Mouse (Mus musculus): ENCODE data around the gene Plekhg3.

Plekhg3 gene

DNA sequence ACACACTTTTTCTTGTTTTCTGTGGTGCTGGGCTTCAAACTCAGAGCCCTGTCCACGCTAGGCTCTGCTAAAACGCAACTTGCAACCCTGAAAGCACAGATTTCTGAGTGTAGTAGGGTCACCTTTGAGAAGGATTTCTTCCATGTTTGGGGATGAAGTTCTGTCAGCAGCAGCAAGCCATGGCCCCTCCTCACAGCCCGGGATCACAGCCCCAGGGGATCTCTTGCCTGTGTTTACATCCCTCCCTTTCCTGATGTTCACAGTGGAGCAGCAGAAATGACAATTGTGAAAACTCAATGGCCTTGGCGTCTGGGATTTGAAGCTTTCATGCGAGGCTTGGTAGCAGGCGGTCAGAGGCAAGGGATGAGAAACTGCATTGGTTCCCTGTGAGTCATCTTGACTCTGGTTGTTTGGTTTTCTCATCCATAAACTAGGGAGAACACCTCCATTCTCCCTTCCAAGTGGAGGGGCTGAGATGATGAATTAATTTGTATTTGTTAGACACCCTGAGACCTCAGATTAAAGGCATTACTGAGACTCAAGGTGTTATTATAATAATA, at the start of gene Plekhg3:
Gene Plekhg3, plus strand, starts transcription at position 312 of the 560 bp plus-strand sequence.
- no peak for DNase-seq (ENCODE audit: low read depth)

GRCm38 (mm10) chr12:76482446-76482845, 48.2 kb upstream of the Plekhg3 start:
- DNase-seq (ENCODE audit: low read depth) = no peak

GRCm38 (mm10) chr12:76482948-76483347, 47.7 kb upstream of the Plekhg3 start:
- DNase-seq (ENCODE audit: low read depth) = no peak

DNA sequence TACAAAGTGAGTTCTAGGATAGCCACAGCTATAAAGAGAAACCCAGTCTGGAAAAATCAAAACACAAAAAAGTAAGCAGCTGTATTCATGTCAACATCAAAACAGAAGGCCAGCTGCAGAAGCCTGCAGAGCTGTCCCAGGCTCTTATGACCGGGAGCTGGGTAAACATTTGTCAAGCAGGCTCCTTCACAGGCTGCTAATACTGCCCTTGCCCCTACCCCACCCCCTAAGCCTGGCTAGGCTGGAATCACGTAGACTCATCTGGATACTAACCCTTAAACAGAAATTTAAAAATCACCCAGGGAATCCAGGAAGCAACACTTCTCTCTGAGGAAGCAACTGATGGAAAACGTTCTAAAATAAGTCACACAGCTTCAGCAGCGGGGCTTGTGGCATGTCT, 45.8 kb upstream of the Plekhg3 start:
- no peak for DNase-seq (ENCODE audit: low read depth)

- no peak for DNase-seq (ENCODE audit: low read depth)
Measured at GRCm38 (mm10) chr12:76485381-76485780, 45.3 kb upstream of the Plekhg3 start.

DNA sequence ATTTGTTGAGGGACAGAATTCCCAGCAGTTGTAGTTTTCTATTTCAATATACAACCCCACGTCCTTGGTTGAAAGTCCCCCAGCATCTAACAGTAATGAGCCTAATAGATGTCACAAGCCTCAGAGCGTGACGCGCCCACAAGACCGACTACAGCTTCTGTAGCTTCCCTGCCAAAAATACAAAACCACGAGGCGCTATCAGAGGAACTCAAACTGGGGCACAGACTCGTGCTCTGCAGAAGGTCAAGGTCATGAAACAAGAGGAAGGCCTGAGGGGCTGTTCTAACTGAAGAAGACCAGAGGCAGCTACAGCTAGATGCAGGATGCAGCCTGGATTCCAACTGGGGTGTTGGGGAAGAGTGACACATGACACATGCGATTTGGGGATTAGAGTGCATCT, 43.7 kb upstream of the Plekhg3 start:
- DNase-seq (ENCODE audit: low read depth) = no peak

DNA sequence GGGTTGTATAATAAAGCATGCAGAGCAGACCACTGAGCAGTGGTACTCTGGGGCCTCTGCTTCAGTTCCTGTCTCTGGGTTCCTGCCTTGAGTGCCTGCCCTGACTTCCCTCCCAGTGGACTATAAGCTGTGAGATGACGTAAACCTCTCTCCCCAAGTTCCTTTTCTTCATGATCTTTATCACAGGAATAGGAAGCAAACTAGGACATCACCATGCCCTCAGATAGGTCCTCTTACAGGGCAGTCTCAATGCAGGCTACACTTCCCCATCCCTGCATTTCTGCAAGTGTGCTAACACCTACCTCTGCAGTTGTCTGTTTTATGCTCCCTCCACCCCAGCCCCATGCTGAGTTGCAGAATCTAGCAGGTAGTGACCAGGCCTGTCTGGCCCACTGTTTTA, 39.9 kb upstream of the Plekhg3 start:
- no peak for DNase-seq (ENCODE audit: low read depth)

DNA sequence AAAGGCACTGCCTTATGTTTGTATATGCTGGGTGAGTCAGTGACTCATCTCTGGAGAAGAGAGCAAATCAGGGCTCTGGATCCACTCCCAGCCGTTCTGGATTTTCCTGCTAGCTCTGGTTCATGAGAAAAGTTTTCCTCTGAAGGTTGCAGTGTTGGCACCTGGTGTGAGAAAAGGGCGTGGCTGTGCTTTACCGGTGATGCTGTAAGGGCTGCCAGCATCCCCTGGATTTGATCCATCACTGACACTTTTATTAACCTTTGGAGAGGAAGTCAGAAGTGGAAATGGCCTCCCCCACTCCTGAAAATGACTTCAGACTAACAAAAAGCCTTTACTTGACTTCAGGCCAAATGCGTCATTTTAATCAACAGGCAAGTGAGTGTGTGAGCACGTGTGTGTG, 37.2 kb upstream of the Plekhg3 start:
- DNase-seq (ENCODE audit: low read depth) = no peak

- no peak for DNase-seq (ENCODE audit: low read depth)
Measured at GRCm38 (mm10) chr12:76495381-76495780, 35.3 kb upstream of the Plekhg3 start.

DNA sequence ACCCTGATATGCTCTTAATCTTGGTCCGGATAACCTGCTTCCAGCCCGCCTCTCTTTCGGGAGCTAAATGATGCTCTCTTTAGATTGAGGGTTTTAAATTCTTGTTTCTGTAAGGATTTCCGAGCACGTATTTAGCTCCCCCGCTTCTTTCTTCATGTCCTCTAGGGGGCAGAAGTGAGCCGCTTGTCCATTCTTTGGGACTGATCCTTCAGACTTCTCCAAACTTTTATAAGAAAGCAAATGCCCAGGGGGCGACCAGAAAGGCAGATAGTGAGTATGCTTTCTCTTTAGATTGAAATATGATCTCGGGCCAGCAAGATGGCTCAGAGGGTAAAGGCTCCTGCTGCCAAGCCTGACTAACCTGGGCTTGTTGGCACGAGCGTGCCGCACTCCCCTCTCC, 34.4 kb upstream of the Plekhg3 start:
- peak; percentile 33 for DNase-seq (ENCODE audit: low read depth)

DNA sequence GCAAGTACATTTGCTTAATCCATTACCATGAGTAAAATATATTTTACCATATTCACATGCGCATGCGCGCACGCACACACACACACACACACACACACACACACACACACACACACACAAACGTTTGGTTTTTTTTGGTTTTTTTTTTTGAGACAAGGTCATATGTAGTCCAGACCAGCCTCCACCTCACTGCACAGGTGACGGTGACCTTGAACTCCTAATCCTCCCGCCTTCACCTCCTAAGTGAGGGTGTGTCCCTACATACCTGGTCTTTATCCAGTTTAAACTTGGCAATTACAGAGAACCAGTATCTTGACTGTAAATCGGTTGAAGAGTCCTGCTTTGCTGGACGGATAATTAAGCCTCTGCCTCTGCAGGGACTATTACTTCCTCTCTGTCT, 31.4 kb upstream of the Plekhg3 start:
- DNase-seq (ENCODE audit: low read depth) = no peak

GRCm38 (mm10) chr12:76500055-76500454, 30.6 kb upstream of the Plekhg3 start:
- no peak for DNase-seq (ENCODE audit: low read depth)

- peak; percentile 25 for DNase-seq (ENCODE audit: low read depth)
Measured at GRCm38 (mm10) chr12:76500896-76501295, 29.8 kb upstream of the Plekhg3 start.

DNA sequence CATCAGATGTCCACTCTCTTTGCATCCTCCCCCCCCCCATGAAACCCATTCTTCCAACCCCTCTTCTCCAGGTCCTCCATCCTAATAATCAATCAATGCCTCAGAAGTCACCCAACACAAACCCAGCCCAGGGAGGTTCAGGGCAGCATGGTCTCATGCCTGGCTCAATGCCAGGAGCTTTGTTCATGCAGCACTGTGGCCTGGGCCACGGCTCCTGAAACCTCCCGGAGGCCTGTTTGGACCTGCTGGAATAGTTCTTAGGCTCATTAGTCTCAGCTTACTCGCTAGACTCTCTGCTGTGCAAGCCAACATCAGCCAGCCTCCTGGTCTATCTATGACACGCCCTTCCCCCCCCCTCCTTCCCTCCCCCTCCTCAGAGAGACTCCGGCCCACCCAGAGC, 27.7 kb upstream of the Plekhg3 start:
- DNase-seq (ENCODE audit: low read depth) = no peak

DNA sequence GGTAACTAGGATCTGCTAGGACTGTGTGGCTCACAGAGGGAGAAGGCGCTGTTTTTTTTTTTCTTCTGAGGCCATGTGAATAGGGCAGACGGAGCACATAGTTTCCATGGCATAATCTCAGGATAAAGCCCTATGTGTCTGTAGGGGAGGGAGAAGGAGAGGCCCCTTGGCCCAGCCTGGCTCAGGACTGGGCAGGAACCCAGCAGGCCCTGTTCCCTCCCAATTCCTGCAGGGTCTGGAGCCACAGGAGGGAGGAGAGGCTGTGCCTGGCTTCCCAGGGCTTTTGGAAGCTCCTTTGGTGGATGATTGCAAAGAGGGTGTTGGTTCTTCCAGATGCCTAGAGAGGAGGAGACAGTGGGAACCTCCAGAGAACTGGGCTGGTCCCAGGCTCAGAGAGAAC, 24.2 kb upstream of the Plekhg3 start:
- DNase-seq (ENCODE audit: low read depth) = no peak

DNA sequence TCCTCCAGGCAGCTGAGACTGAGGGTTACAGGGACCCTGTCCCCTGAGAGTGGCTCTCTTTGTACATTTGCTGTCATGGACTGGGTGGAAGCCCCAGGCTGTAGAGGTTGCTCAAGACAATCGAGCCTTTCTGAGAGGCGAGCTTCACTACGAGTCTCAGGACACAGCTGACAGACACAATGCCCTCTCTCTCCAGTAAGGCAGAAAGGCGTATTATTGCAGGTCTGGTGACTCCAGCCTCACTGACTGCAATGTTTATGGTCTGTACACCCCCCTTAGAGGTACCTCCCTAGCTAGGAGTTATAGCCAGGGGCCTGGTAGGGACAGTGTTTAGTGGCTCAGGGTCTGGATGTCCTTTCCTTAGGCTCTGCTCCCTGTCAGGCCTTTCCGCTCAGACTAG, 22.9 kb upstream of the Plekhg3 start:
- no peak for DNase-seq (ENCODE audit: low read depth)

DNA sequence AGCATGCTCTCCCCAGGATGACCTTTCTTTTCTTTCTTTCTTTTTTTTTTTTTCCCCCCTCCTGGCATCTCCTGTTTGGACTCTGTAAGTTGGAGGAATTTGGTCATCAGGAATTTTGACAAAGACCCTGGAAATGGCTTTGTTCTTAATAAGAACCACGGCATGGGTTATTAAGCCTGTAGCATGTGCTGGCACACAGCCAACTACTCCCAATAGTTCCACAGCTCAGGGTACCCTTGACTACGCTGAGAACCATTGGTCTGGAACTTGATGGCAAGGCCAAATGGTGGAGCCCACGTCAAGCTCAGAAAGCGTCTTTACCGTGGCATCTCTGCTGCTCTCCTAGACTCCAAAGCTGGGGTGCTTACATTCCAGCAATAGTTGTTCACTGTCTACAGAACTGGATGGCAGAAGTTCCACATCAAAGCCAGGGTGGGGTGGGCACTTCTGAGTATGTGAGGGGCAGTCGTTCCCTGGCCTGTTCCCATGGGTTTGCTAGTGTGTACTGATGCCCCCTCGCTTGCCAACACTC, 21.7 kb upstream of the Plekhg3 start:
- DNase-seq (ENCODE audit: low read depth) = no peak

DNA sequence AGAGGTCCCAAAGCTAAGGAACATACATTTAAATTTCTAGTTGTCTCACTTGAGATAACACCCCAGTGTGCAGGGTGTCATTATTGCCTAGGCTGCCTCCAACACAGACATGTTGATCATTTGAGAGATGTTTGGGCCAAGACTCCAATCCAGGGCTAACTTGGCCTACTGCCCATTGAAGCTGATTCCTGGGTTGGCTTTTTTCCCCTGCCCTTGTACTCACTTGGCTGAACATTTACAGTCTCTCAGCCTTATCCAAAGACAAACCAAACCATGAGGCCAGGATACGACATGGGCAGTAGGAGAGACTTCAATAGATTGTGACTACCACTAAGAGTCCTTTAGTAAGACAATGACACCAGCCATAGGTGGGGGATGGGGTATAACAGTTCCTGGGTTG, 18.0 kb upstream of the Plekhg3 start:
- no peak for DNase-seq (ENCODE audit: low read depth)

DNA sequence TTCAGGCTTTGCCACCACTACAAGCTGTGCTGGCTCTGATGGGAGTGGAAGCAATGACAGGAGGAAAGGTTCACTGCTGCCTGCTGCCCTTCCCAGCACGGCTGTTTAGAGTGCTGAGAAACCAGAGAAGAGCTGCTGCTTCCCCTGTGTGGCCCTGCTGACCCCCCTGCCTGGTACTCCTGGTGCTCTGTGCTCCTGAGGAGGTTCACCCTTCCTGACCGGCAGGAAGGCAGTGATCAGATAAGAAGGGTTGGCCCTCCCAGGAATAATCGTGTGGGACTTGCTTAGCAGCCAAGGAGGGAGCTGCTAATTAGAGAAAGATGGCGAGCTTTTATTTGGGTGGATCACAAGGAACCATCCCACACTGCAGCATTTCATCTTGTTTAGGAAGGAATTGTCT, 15.8 kb upstream of the Plekhg3 start:
- DNase-seq (ENCODE audit: low read depth) = no peak

- DNase-seq (ENCODE audit: low read depth) = no peak
Measured at GRCm38 (mm10) chr12:76518000-76518399, 12.7 kb upstream of the Plekhg3 start.

GRCm38 (mm10) chr12:76518909-76519842, 11.5 kb upstream of the Plekhg3 start:
- DNase-seq (ENCODE audit: low read depth) = no peak

GRCm38 (mm10) chr12:76523654-76524053, 7.0 kb upstream of the Plekhg3 start:
- DNase-seq (ENCODE audit: low read depth) = no peak

GRCm38 (mm10) chr12:76524915-76525314, 5.8 kb upstream of the Plekhg3 start:
- no peak for DNase-seq (ENCODE audit: low read depth)
